Mouse (Mus musculus) mesoderm, embryonic 11.5 days (tissue): ENCODE measurements around the gene H2afy2.

Experiments
- DNase-seq: peaks from one replicate; pipeline ENCODE4 v3.0.0-alpha.2; 2012; ENCODE audit warnings: low read depth, low spot score

Gene H2afy2

GRCm38 (mm10) chr10:61783621-61784251 is at the start of gene H2afy2:
H2afy2 (minus strand) TSS chr10:61784147.
- DNase-seq: peak; percentile 90

DNA sequence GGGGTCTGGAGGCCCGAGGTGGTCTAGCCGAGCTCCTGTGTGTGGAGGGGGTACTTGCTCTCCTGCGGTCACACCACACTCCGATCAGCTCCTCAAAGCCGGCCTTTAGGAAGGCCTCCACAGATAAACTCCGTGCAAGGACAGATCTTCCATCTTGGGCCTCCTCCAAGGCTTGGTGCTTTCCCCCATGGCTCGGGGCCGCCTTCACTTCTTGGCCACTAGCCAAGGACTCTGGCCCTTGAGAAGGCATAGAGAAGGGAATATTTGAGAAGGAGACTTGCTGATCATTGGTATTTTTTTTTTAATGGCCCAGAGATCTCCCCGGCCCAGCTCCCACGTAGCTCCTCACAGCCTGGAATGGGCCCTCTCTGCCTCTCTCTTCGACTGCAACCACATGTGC is 48.8 kb upstream of the H2afy2 start:
- no peak for DNase-seq

- DNase-seq: no peak
Observed at GRCm38 (mm10) chr10:61831741-61832140, 47.8 kb upstream of the H2afy2 start.

DNA sequence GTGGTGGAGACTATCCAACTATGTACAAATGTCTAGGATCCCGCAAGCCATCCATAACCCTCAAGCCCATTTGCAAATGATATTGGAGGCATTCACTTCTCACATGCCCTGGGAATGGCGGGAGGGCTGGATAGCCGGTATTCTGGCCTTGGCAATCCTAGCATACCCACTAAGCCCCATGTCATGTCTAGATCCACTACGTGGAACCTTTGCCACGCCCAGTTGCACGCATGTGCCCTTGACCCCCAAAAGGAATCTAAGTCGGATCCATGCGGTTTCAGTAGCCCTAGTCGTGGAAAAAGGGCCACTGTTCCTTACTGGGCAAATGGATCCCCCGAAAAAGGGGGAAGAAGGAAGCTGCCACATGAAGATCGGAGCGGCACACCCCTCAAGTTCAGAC is 47.3 kb upstream of the H2afy2 start:
- no peak for DNase-seq

GRCm38 (mm10) chr10:61830817-61831216 is 46.9 kb upstream of the H2afy2 start:
- DNase-seq: no peak

- DNase-seq: no peak
Observed at GRCm38 (mm10) chr10:61829046-61829445, 45.1 kb upstream of the H2afy2 start.

DNA sequence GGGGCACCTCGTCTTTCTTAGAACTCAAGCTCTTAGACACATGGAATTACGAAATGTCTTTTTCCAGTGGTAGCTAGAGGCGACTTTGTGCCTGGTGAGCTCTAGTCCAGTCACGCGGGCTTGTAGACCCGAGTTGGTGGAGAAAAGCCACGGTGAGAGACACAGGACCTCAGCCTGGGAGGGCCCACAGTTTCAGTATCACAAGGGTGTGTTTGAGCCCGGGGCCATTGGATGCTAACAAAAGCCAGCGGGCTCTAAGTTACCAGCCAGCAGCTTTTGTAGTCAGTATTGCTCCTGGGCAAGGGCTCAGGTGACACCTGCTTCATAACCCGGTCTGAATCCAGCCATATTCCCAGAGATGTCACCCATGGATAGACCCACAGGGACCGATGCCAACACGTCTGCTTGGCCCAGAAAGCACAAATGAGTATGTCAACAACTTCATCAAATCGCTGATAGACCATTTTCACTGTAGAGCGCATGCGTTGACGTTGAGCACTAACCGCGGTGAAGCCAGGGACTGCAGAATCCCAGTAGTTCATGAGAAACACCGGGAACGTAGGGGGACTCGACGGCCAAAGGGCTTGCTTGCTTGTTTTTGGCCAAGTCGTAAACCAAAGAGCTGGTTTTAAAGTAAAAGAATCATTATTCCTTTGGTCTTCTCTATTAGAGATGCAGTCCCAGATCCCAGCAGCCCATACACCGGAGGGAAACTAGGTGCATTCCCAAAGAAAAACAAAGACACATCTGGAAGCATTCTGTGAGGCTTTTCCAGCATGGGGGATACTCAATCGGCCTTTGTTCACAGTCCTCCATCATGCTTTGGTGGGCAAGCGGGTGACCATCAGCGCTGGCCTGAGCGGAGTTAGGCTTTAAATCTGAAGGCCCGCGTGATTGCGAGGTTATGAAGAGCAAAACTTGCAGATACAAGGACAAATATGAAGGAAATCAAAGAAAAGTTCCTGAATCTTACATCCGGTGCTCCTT is 44.3 kb upstream of the H2afy2 start:
- peak; percentile 40 for DNase-seq

- peak; percentile 72 for DNase-seq
Observed at GRCm38 (mm10) chr10:61826753-61827435, 42.9 kb upstream of the H2afy2 start.

GRCm38 (mm10) chr10:61825979-61826752 is 42.2 kb upstream of the H2afy2 start:
- no peak for DNase-seq

DNA sequence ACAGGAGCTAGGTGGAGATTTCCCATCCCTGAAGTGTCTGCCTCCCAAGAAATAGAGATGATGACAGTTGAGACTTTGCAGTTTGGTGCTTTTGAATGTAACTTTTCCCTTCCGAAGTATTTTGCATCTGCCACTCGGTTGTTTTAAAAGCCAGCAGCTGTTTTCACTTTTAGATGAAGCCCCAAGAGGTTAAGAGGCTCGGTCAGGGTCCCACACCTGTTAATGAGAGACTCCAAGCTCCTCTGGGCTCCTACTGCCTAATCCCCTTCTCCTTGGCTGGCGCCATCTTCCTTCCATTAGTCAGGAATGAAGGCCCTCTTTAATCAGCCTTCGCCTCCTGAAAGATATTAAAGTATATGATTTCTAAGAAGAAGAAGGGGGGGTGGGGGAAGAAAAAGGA is 41.6 kb upstream of the H2afy2 start:
- DNase-seq: no peak

- peak; percentile 76 for DNase-seq
Observed at GRCm38 (mm10) chr10:61823731-61824115, 39.8 kb upstream of the H2afy2 start.

DNA sequence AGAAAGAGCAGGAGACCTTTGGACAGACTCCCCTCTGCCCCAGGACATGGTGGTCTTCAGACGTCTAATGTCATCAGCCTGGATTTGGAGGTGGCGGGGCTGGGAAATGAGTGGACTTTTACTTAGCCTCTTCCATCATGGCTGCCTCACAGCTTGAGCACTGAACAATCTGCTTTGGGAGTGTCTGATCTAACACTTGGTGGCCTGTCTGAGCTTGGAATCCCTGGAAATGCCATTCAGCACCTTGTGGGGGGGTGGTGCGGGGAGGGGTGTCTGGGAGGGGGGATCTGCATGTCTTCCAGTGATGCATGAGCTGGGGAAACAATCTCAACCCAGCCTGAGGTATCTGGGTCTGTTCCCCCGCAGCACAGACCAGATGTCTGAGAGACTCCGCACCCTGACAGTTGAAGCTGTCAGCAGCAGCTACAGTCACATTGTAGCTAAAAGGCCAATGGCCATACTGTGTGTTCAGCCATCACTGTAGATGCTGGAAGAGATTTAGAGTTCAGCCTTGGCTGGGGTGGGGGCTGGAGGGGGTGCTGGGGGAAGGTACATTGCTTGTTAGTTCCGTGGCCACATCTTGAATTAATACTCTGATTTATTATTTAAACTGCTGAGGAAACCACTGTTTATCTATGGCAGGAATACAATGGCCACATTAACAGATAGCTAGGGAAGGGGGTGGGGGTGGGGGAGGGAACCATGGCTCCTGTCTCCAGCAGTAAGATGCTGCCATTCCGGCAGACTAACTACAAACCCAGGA is 39.2 kb upstream of the H2afy2 start:
- peak; percentile 73 for DNase-seq

GRCm38 (mm10) chr10:61820050-61820449 is 36.1 kb upstream of the H2afy2 start:
- no peak for DNase-seq

DNA sequence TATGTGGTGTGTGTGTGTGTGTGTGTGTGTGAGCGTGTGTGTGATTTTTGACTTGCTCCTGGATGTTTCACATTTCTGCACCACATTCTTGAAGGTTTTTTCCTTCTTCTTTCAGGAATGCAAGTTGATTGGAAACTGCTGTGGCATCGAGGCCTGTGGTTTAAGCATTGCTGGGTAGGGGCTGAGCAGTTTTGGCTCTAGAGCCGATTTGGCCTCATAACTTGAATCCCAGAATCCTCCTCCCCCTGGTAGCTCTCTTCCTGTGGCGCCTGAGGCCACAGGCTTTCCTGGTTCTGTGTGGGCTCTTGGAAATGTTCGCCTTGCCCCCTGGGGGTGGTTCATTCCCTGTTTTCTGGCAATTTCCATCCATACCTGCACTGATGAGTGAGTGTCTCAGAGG is 28.0 kb upstream of the H2afy2 start:
- peak; percentile 46 for DNase-seq

- no peak for DNase-seq
Observed at GRCm38 (mm10) chr10:61798133-61798576, 14.2 kb upstream of the H2afy2 start.

DNA sequence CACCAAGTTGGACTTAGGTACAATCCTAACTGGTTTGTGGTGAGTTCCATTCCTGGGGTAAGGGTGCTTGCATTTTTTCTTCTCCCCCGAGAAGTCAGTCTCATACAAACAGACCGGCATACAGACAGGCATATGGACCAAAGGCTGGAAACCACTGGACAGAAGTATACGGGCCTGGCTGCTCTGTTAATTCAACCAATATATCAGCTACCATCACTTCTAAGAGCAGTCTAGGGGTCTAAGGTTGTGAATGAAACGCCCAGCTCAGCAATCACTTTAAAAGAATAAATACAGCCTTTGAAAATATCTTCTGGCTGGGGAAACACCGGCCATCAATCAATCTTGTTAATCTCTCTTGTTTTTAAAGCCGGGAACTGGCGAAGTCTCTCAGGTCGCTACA is 11.5 kb upstream of the H2afy2 start:
- DNase-seq: no peak

DNA sequence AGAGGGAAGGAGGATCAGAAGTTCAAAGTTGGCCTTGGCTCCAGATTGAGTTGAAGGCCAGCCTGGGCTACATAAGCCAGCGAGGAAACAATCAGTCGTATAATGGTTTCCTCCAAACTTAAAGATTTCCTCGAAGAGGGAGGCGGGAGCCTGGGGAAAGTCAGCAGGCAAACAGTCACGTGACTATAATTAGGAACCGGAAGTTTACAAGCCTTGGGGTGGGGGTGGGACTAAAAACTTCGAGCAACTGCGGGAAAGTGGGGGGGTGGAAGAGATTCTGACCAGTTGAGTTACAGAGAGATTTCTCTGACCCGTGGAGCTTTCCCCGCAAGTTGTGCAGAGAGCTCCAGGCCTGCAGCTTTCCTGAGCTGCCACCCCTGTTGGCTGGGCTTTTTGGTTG is 11.0 kb upstream of the H2afy2 start:
- DNase-seq: no peak

GRCm38 (mm10) chr10:61793015-61793414 is 9.1 kb upstream of the H2afy2 start:
- DNase-seq: no peak

DNA sequence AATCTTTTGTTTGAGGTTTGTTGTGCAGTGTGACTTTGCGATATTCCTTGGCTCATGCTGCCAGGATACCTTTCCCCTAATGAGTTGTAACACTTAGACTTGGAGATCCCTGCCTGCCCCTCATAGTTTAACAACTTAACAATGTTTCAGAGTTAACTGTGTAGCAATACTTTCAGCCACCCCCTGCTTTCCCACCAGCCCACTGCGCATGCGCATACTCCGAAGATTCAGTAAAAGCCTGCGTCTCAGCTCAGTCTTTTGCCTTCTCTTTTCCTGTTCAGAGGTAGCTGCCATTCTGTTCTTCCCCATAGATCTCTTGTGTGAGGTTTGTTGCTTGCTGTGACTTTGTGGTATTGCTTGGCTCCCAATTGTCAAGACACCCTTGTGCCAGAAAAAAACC is 4.6 kb upstream of the H2afy2 start:
- DNase-seq: no peak

DNA sequence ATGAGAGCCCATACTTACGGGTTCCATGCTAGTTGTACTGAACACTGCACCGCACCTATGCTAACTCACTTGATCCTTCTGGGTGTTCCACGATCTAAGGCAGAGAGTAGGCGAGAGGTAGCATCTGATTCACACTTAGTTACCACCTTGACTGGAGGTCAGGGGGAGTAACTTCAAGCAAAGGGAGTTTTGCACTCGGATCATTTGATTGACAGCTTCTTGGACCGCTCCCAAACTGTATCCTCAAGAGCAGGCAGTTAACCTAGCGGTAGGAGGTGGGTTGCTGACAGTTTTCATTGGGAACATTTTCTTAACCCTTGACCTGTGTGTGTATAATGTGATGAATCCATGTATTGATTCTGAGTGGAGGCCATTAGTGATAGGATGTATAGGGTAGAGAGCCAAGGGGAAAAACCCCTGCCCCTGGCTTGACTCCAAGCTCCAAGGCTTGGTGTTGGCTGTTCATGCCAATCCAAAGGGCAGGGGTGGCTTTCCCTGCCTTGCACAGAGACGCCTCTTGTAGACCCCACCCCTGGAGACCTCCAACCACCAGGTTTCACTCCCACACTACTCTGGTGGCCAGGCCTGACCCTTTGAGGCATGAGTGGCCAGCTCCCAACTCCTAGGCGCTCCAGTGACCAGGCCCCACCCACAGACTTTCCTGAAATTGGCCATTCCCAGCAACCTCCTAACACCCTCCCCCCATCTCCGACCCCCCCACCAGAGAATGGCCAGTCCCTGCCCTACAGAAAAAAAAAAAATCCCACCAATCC is 3.8 kb upstream of the H2afy2 start:
- DNase-seq: no peak
